Mouse (Mus musculus) monocyte, adult 5-6 weeks (primary cell): ENCODE measurements at regions not wholly inside any gene's neighbourhood (a gene's known extent, or its start where the extent isn't known, plus 50 kb on each side); places are given as distances from the start of the nearest gene placed in this dataset.

Experiments
- ATAC-seq: fragments of 153-309, 156-312 bp; replicated peaks from 2 replicates; pipeline ENCODE4 v1.8.0; 2017; ENCODE audit warnings: mild to moderate bottlenecking; ENCODE audit not compliant: low TSS enrichment, insufficient number of reproducible peaks, severe bottlenecking, poor library complexity, low FRiP score

DNA sequence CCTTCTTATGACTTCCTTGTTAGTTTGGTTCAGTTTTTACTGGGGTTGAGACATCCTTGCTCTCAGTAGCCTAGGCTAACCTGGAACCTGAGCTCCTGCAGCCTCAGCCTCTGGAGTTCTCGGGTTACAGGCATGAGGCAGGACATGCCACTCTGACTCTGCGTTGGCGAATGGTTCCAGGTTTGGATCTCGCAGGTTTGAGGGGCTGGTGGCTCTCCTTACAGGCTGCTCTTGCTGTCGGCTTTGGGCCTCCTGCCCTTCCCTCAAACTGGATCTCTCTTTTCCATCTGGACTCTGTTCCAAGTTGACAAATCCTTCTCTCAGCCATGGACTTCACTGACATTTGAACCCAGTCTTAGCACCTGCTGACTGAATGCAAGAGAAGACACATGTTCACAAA lies 325.4 kb downstream of the Zfp706 start:
- no peak for ATAC-seq

DNA sequence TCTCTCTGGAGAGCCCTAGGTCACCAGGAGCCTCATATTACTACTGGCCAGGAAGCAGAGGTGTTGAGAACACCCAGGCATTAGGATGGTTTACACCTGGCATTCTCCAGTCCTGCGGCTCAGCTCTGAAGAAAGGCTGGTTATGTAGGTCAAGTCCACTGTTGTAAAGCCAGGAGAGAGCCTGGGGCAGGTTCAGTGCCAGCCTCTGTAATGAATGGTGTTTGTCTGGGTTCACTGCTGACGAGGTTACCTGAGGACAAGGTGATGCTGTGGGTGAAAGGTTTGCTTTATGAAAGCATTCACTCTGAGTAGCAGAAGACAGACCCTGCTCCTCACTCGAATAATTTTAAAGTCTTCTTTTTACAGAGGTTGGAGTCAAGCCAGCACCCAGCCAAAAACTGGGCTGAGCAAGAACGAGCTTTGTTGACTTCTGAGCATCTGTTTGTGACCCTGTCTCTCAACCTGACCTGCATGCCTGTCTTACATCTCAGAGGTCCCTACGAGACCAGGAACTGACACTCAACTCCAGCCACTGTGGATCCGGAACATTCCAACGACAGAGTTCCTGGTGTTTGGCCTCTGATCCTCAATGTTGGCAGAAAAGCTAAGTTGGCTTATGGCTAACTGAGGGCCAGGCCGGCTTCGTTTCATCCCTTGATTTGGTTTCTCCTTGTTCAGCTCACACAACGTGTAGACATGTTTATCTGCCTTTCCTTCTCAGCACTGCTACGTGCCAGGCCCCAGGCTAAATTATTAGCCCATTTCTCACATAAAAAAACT lies 327.0 kb downstream of the Zfp706 start:
- ATAC-seq = no peak

DNA sequence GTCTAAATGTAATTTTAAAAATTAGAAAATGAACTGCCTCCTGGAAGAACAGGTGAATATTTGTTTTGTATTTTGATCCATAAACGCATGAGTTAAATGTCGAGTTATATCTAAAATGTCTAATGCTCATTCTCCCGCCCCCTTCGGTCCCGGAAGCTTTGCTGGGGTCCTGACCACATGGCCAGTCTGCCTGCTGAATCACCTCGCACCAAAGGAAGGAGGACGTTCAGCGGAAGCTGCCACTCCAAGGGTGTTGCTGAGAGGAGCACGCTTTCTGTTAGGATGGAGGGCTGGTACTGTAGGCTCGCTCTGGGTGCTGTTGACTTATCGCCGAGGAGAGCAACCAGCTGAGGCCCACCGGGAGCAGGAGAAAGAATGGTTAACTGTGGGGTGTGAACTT lies 328.0 kb downstream of the Zfp706 start:
- no peak for ATAC-seq

DNA sequence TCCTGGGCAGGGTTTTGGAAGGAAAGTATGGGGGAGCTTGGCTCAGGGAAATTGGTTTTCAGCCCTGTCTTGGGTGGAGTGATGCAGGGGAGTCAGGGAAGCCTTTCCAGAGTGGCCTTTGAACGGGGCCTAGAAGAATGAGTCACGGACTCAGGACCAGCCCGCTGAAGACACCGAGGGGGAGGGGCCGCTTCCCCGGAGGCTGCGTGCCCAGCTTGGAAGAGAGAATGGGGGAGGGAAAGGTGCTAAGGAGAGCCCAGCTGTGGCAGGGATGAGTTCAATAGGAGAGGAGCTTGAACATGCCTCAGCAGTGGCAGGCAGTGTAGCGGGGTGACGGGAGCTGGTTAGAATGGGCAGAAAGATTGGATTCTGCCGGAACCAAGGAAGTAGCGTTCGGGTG lies 337.8 kb downstream of the Zfp706 start:
- ATAC-seq = no peak

DNA sequence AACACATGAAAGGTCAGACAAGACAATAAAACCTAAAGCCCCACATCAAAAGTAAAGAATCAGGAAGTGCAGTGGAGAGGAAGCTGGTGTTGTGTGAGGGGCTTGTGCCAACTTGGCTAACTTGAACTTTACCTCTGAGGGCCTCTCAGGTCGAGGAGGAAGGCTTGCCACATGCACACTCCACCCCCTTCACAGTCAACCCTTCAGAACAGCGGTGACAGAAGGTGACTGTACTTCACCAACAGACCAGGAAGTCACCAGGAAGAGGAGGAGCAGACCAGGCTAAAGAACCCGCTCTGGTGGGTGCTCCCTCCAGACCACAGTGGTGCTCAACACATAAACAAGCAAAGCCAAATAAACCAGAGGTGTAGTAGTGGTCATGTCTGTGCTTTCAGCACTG lies 341.0 kb downstream of the Zfp706 start:
- peak; percentile 61 for ATAC-seq

DNA sequence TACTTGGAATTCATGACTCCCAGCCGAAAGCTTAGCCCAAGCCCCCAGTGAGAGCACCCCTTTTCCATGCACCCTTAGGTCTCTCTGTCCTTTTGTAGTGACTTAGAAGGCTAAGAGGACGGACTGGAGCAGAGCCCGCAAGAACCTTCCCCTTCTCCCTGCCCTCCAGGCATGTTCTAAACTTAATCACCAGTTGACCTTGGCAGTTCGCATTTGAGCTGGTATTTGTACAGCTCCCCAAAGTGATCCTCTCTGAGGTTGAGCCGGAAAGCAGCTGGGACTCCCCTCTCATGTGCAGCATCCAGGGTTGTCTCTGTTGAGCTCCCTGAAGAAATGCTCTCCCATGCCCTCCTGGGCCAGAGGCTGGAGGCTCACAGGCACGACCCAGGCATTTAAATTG lies 343.2 kb downstream of the Zfp706 start:
- ATAC-seq = no peak

DNA sequence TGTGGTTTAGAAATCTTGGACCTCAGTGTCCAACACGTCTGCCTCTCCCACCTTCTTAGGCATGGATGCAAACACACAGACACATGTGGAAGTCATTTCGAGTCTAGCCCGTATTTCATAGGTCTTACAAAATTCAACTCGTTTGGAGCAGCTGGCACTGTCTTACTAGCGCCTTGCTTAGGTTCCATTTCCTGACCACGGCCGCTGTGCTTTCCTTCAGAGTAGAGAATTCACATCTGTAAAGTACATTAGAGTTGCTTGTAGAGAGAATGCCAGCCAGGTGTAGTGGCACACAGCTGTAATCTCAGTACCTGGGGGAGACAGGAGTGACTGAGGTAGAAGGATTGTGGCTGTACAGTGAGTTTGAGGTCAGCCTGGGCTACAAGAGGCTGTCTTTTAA lies 346.6 kb downstream of the Zfp706 start:
- ATAC-seq = no peak
